Mouse (Mus musculus): ENCODE data around the gene Dot1l. TPM values are rescaled to one million over a fixed set of nuclear protein-coding genes. Genes with fewer than 3 reads are reported as not detected.

Gene Dot1l
- polyA plus RNA-seq, 1 experiment = 22.1 TPM

- Histone ChIP-seq H3K4me3 (ENCODE audit: insufficient read depth, low read length) (peak within 1 kb of the TSS; percentile 76), H3K4me1 (ENCODE audit: control insufficient read depth, insufficient read depth, low read length) (peaks cover 13% of the 10 kb centered on the region), H3K27ac (ENCODE audit: insufficient read depth, low read depth, low read length) (peak within 1 kb of the TSS; percentile 95)
- TF ChIP-seq POLR2A (IDR thresholded peaks at IDR 0.05; ENCODE audit: borderline replicate concordance, low read depth, low read length) (no peak), CTCF (IDR thresholded peaks at IDR 0.05; ENCODE audit: low read depth, low read length) (no peak)
Observed at GRCm38 (mm10) chr10:80798150-80799006, 43.4 kb downstream of the Dot1l start, which contains the start of the genes Sf3a2 and Plekhj1. Gene Sf3a2 (plus strand): TSS chr10:80798198. Gene Plekhj1 (minus strand): TSS chr10:80798626.

GRCm38 (mm10) chr10:80799070-80799566 lies 44.1 kb downstream of the Dot1l start:
- peak overlapping the region; percentile 76 for H3K4me3 ChIP-seq (ENCODE audit: insufficient read depth, low read length)
- H3K4me1 ChIP-seq (ENCODE audit: control insufficient read depth, insufficient read depth, low read length) = peaks cover 13% of the 10 kb centered on the region
- TF ChIP-seq CTCF (IDR thresholded peaks at IDR 0.05; ENCODE audit: low read depth, low read length) (no peak), POLR2A (IDR thresholded peaks at IDR 0.05; ENCODE audit: borderline replicate concordance, low read depth, low read length) (no peak)
- peak overlapping the region; percentile 87 for H3K27ac ChIP-seq (ENCODE audit: insufficient read depth, low read depth, low read length)

- no peak overlapping the region for H3K27ac ChIP-seq (ENCODE audit: insufficient read depth, low read depth, low read length)
- no peak overlapping the region for H3K4me3 ChIP-seq (ENCODE audit: insufficient read depth, low read length)
- H3K4me1 ChIP-seq (ENCODE audit: control insufficient read depth, insufficient read depth, low read length) = peaks cover 9% of the 10 kb centered on the region
- TF ChIP-seq CTCF (IDR thresholded peaks at IDR 0.05; ENCODE audit: low read depth, low read length) (no peak), POLR2A (IDR thresholded peaks at IDR 0.05; ENCODE audit: borderline replicate concordance, low read depth, low read length) (no peak)
Observed at GRCm38 (mm10) chr10:80802204-80802912, 47.4 kb downstream of the Dot1l start.

- TF ChIP-seq CTCF (IDR thresholded peaks at IDR 0.05; ENCODE audit: low read depth, low read length) (no peak), POLR2A (IDR thresholded peaks at IDR 0.05; ENCODE audit: borderline replicate concordance, low read depth, low read length) (no peak)
- Histone ChIP-seq H3K27ac (ENCODE audit: insufficient read depth, low read depth, low read length) (no peak overlapping the region), H3K4me1 (ENCODE audit: control insufficient read depth, insufficient read depth, low read length) (peaks cover 11% of the 10 kb centered on the region), H3K4me3 (ENCODE audit: insufficient read depth, low read length) (no peak overlapping the region)
Observed at GRCm38 (mm10) chr10:80802996-80803395, 48.0 kb downstream of the Dot1l start.

- H3K4me1 ChIP-seq (ENCODE audit: control insufficient read depth, insufficient read depth, low read length) = peaks cover 11% of the 10 kb centered on the region
- no peak overlapping the region for H3K4me3 ChIP-seq (ENCODE audit: insufficient read depth, low read length)
- no peak overlapping the region for H3K27ac ChIP-seq (ENCODE audit: insufficient read depth, low read depth, low read length)
- TF ChIP-seq CTCF (IDR thresholded peaks at IDR 0.05; ENCODE audit: low read depth, low read length) = no peak
- TF ChIP-seq POLR2A (IDR thresholded peaks at IDR 0.05; ENCODE audit: borderline replicate concordance, low read depth, low read length) = no peak
Observed at GRCm38 (mm10) chr10:80804340-80804739, 49.3 kb downstream of the Dot1l start.

GRCm38 (mm10) chr10:80804916-80805315 lies 49.9 kb downstream of the Dot1l start, which contains the start of gene Amh:
Gene Amh (plus strand): TSS chr10:80805243.
- TF ChIP-seq POLR2A (IDR thresholded peaks at IDR 0.05; ENCODE audit: borderline replicate concordance, low read depth, low read length) (no peak), CTCF (IDR thresholded peaks at IDR 0.05; ENCODE audit: low read depth, low read length) (no peak)
- H3K4me1 ChIP-seq (ENCODE audit: control insufficient read depth, insufficient read depth, low read length) = peaks cover 10% of the 10 kb centered on the region
- no peak within 1 kb of the TSS for H3K27ac ChIP-seq (ENCODE audit: insufficient read depth, low read depth, low read length)
- no peak within 1 kb of the TSS for H3K4me3 ChIP-seq (ENCODE audit: insufficient read depth, low read length)

- Histone ChIP-seq H3K4me1 (ENCODE audit: control insufficient read depth, insufficient read depth, low read length) (peaks cover 8% of the 10 kb centered on the region), H3K27ac (ENCODE audit: insufficient read depth, low read depth, low read length) (no peak overlapping the region), H3K4me3 (ENCODE audit: insufficient read depth, low read length) (no peak overlapping the region)
- TF ChIP-seq CTCF (IDR thresholded peaks at IDR 0.05; ENCODE audit: low read depth, low read length) (no peak), POLR2A (IDR thresholded peaks at IDR 0.05; ENCODE audit: borderline replicate concordance, low read depth, low read length) (no peak)
Observed at GRCm38 (mm10) chr10:80805322-80805721, 50.3 kb downstream of the Dot1l start.

GRCm38 (mm10) chr10:80805925-80806324 lies 50.9 kb downstream of the Dot1l start:
- H3K4me3 ChIP-seq (ENCODE audit: insufficient read depth, low read length) = no peak overlapping the region
- H3K27ac ChIP-seq (ENCODE audit: insufficient read depth, low read depth, low read length) = no peak overlapping the region
- H3K4me1 ChIP-seq (ENCODE audit: control insufficient read depth, insufficient read depth, low read length) = peaks cover 8% of the 10 kb centered on the region
- TF ChIP-seq CTCF (IDR thresholded peaks at IDR 0.05; ENCODE audit: low read depth, low read length) (peak; percentile 58), POLR2A (IDR thresholded peaks at IDR 0.05; ENCODE audit: borderline replicate concordance, low read depth, low read length) (no peak)

- H3K4me3 ChIP-seq (ENCODE audit: insufficient read depth, low read length) = peak overlapping the region; percentile 69
- no peak for TF ChIP-seq POLR2A (IDR thresholded peaks at IDR 0.05; ENCODE audit: borderline replicate concordance, low read depth, low read length)
- TF ChIP-seq CTCF (IDR thresholded peaks at IDR 0.05; ENCODE audit: low read depth, low read length) = no peak
- no peak overlapping the region for H3K27ac ChIP-seq (ENCODE audit: insufficient read depth, low read depth, low read length)
- peaks cover 4% of the 10 kb centered on the region; the same call in 1 of the 2 replicates for H3K4me1 ChIP-seq (ENCODE audit: control insufficient read depth, insufficient read depth, low read length)
Observed at GRCm38 (mm10) chr10:80806341-80807056, 51.5 kb downstream of the Dot1l start.
